Mouse (Mus musculus) 3T3-L1 (cell line): ENCODE results near the gene Irf1.

Source experiments
- DNase-seq: peaks from one replicate; pipeline ENCODE4 v3.0.0-alpha.2; 2015; ENCODE audit warnings: low read depth, low spot score

Gene Irf1

GRCm38 (mm10) chr11:53781201-53781775 lies 11.5 kb downstream of the Irf1 start:
- DNase-seq = no peak

GRCm38 (mm10) chr11:53781964-53782363 lies 12.2 kb downstream of the Irf1 start:
- no peak for DNase-seq

- DNase-seq = no peak
Measured at GRCm38 (mm10) chr11:53783288-53783687, 13.5 kb downstream of the Irf1 start.

- no peak for DNase-seq
Measured at GRCm38 (mm10) chr11:53785311-53785936, 15.6 kb downstream of the Irf1 start.

- DNase-seq = no peak
Measured at GRCm38 (mm10) chr11:53786058-53787031, 16.5 kb downstream of the Irf1 start.

GRCm38 (mm10) chr11:53788196-53788595 lies 18.4 kb downstream of the Irf1 start:
- no peak for DNase-seq

- DNase-seq = no peak
Measured at GRCm38 (mm10) chr11:53789277-53789676, 19.5 kb downstream of the Irf1 start.

- DNase-seq = peak; percentile 45
Measured at GRCm38 (mm10) chr11:53792986-53793385, 23.2 kb downstream of the Irf1 start.

- DNase-seq = no peak
Measured at GRCm38 (mm10) chr11:53794015-53794414, 24.2 kb downstream of the Irf1 start.

- peak; percentile 91 for DNase-seq
Measured at GRCm38 (mm10) chr11:53794671-53795557, 25.1 kb downstream of the Irf1 start.

- DNase-seq = peak; percentile 91
Measured at GRCm38 (mm10) chr11:53795813-53796212, 26.0 kb downstream of the Irf1 start.

- DNase-seq = peak; percentile 87
Measured at GRCm38 (mm10) chr11:53796409-53797151, 26.8 kb downstream of the Irf1 start.

- no peak for DNase-seq
Measured at GRCm38 (mm10) chr11:53797386-53797920, 27.6 kb downstream of the Irf1 start.

- peak; percentile 52 for DNase-seq
Measured at GRCm38 (mm10) chr11:53798041-53798711, 28.4 kb downstream of the Irf1 start.

- no peak for DNase-seq
Measured at GRCm38 (mm10) chr11:53800036-53800435, 30.2 kb downstream of the Irf1 start.

- DNase-seq = no peak
Measured at GRCm38 (mm10) chr11:53800975-53801374, 31.2 kb downstream of the Irf1 start.

GRCm38 (mm10) chr11:53803093-53803492 lies 33.3 kb downstream of the Irf1 start:
- DNase-seq = peak; percentile 91

GRCm38 (mm10) chr11:53803494-53803893 lies 33.7 kb downstream of the Irf1 start:
- no peak for DNase-seq

GRCm38 (mm10) chr11:53804569-53805344 lies 34.9 kb downstream of the Irf1 start:
- DNase-seq = no peak
